Mouse (Mus musculus): ENCODE measurements around the gene Zfp787.
"Not testable (repeated sequence)": the region's sequence is repeated elsewhere in the genome, so short reads cannot be mapped to it uniquely, and the experiment has no call there.

Gene Zfp787

GRCm38 (mm10) chr7:6162172-6162571, 6.4 kb upstream of the Zfp787 start:
- no peak for DNase-seq (ENCODE audit: low spot score)

- DNase-seq (ENCODE audit: low spot score): no peak
Observed at GRCm38 (mm10) chr7:6161541-6161940, 5.7 kb upstream of the Zfp787 start.

- DNase-seq (ENCODE audit: low spot score): no peak
Observed at GRCm38 (mm10) chr7:6159604-6160003, 3.8 kb upstream of the Zfp787 start.

- DNase-seq (ENCODE audit: low spot score): no peak
Observed at GRCm38 (mm10) chr7:6157479-6157878, 1.7 kb upstream of the Zfp787 start.

GRCm38 (mm10) chr7:6156901-6157472, 1.2 kb upstream of the Zfp787 start:
- DNase-seq (ENCODE audit: low spot score): no peak

GRCm38 (mm10) chr7:6155031-6155872, 545 bp downstream of the Zfp787 start:
- DNase-seq (ENCODE audit: low spot score): peak; percentile 85

- DNase-seq (ENCODE audit: low spot score): no peak
Observed at GRCm38 (mm10) chr7:6154164-6154563, 1.6 kb downstream of the Zfp787 start.

GRCm38 (mm10) chr7:6153131-6153530, 2.7 kb downstream of the Zfp787 start:
- DNase-seq (ENCODE audit: low spot score): no peak

- DNase-seq (ENCODE audit: low spot score): no peak
Observed at GRCm38 (mm10) chr7:6152036-6152435, 3.8 kb downstream of the Zfp787 start.

- DNase-seq (ENCODE audit: low spot score): no peak
Observed at GRCm38 (mm10) chr7:6151266-6151665, 4.5 kb downstream of the Zfp787 start.

- DNase-seq (ENCODE audit: low spot score): no peak
Observed at GRCm38 (mm10) chr7:6147688-6148087, 8.1 kb downstream of the Zfp787 start.

GRCm38 (mm10) chr7:6146982-6147325, 8.8 kb downstream of the Zfp787 start:
- DNase-seq (ENCODE audit: low spot score): no peak

- no peak for DNase-seq (ENCODE audit: low spot score)
Observed at GRCm38 (mm10) chr7:6146194-6146981, 9.4 kb downstream of the Zfp787 start.

GRCm38 (mm10) chr7:6145423-6146188, 10.2 kb downstream of the Zfp787 start:
- no peak for DNase-seq (ENCODE audit: low spot score)

GRCm38 (mm10) chr7:6143991-6144531, 11.7 kb downstream of the Zfp787 start:
- no peak for DNase-seq (ENCODE audit: low spot score)

- DNase-seq (ENCODE audit: low spot score): no peak
Observed at GRCm38 (mm10) chr7:6139295-6139694, 16.5 kb downstream of the Zfp787 start.

- DNase-seq (ENCODE audit: low spot score): no peak
Observed at GRCm38 (mm10) chr7:6136497-6136896, 19.3 kb downstream of the Zfp787 start.

GRCm38 (mm10) chr7:6132646-6133045, 23.2 kb downstream of the Zfp787 start:
- no peak for DNase-seq (ENCODE audit: low spot score)

GRCm38 (mm10) chr7:6130346-6130745, 25.5 kb downstream of the Zfp787 start:
- peak; percentile 50 for DNase-seq (ENCODE audit: low spot score)

- peak; percentile 90 for DNase-seq (ENCODE audit: low spot score)
Observed at GRCm38 (mm10) chr7:6126690-6127448, 28.9 kb downstream of the Zfp787 start.

GRCm38 (mm10) chr7:6121128-6121527, 34.7 kb downstream of the Zfp787 start:
- DNase-seq (ENCODE audit: low spot score): not testable (repeated sequence)

All from embryo, embryonic 10 days (tissue).